Mouse (Mus musculus): Measurements from ENCODE around the gene Crlf1. TPM values are rescaled to one million over a fixed set of nuclear protein-coding genes. Genes with fewer than 3 reads are reported as not detected.

Gene Crlf1
- 1 to 10 TPM; 2.5 to 3.2 TPM for total RNA-seq (2021)
- long read RNA-seq, experiment 1, partial matches to known transcripts, result 0 of 1 reads
- long read RNA-seq, experiment 1, other reads (novel, unspliced or antisense), result 1 of 1 reads
- long read RNA-seq, experiment 2, partial matches to known transcripts, result 0 of 3 reads
- long read RNA-seq, experiment 2, other reads (novel, unspliced or antisense), result 2 of 3 reads

GRCm38 (mm10) chr8:70492664-70493640, at the start of gene Crlf1:
Gene Crlf1 (plus strand): TSS chr8:70493158.
- DNase-seq, result peak; percentile 51
- Histone ChIP-seq H3K4me3 (peak within 1 kb of the TSS; percentile 76), H3K27ac (peak within 1 kb of the TSS; percentile 31; the same call in 1 of the 2 replicates)
- intact Hi-C loops (cut with DNase I), result loop anchor here (2.0 kb wide), 1 partner anchor 78 kb away; no protein-coding TSS in a partner anchor
- no peak for TF ChIP-seq CTCF (IDR thresholded peaks at IDR 0.05)

- no peak for DNase-seq
- no peak overlapping the region for H3K4me3 ChIP-seq
- H3K27ac ChIP-seq, result no peak overlapping the region
- TF ChIP-seq CTCF (IDR thresholded peaks at IDR 0.05), result no peak
- intact Hi-C loops (cut with DNase I), result no loop called here
Observed at GRCm38 (mm10) chr8:70443326-70443725, 49.6 kb upstream of the Crlf1 start.

DNA sequence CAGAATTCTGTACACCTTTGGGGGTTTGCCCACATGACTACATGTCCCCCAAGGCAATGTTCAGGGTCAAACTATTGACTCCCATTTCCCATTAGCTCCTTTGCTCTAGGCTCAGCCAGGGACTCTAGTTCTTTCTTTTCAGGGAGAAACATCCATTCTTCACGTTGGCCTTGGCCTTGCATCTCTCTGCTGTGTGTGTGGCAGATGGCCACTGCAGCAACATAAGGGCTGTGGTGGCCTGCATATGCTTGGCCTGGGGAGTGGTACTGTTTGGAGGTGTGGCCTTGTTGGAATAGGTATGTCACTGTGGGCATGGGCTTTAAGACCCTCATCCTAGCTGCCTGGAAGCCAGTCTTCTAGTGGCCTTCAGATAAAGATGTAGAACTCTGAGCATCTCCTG, 47.0 kb upstream of the Crlf1 start:
- DNase-seq, result no peak
- intact Hi-C loops (cut with DNase I), result no loop called here
- no peak overlapping the region for H3K4me3 ChIP-seq
- no peak overlapping the region for H3K27ac ChIP-seq
- TF ChIP-seq CTCF (IDR thresholded peaks at IDR 0.05), result no peak

DNA sequence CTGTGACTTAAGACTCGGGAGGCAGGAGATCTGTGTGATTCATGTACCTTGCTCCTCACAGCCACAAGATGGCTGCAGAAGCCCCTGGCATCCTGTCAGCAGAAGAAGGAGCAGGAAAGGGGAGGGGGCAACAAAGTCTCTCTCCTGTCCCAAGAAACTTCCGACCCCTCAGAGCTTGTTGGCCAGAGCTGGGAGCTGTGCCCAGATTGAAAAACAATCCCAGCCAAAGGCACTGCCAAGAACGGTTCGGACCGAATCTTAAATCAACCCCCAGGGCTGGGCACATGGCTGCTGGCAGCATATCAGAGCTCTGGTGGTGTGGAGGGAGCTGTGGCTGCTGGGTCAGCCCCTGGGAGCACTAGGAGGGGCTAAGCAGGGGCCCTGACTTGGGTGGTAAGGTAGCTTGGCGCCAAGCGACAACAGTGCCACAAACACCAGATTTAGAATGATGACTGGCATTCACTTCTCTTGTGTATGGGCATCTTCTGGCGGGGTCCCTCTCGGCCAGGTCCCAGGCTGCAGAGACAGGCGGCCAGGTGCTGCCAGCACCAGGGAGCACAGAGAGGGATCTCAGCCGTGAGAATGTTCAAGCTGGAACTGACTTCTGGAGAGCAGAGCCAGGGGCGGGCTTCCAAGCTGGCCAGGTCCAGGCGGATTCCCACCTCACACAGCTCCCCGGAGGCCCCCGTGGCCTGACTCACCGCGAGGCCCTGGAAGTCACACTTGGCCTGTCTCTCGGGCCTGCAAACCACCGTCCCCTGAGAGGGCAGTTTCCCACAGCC, 45.1 kb upstream of the Crlf1 start:
- intact Hi-C loops (cut with DNase I), result no loop called here
- peak overlapping the region; percentile 24 for H3K4me3 ChIP-seq
- DNase-seq, result peak; percentile 83
- peak overlapping the region; percentile 60 for H3K27ac ChIP-seq
- peak; percentile 31; the same call in 1 of the 2 replicates for TF ChIP-seq CTCF (IDR thresholded peaks at IDR 0.05)

- no peak for DNase-seq
- intact Hi-C loops (cut with DNase I), result no loop called here
- Histone ChIP-seq H3K27ac (no peak overlapping the region), H3K4me3 (no peak overlapping the region)
- TF ChIP-seq CTCF (IDR thresholded peaks at IDR 0.05), result no peak
Observed at GRCm38 (mm10) chr8:70452196-70452966, 40.6 kb upstream of the Crlf1 start.

DNA sequence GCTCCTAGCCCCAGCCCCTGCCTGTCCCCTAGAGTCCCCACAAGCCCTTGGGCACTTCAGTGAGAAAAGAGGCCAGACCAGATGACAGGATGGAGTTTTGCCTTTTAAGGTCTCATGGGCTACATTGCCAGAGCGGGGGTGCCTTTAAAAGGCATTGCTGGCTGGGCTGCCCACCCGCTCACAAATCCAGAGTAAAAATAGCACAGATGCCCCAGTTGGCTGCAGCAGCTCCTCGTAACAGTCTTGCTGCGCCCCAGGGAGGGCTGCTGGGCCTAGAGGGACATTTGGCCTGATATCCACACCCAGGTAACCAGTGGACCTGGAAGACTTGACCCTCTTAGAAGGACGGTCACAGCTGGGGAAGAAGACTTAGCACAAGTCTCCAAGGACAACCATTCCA, 39.1 kb upstream of the Crlf1 start:
- TF ChIP-seq CTCF (IDR thresholded peaks at IDR 0.05), result no peak
- intact Hi-C loops (cut with DNase I), result no loop called here
- peak overlapping the region; percentile 26; the same call in 1 of the 2 replicates for H3K4me3 ChIP-seq
- DNase-seq, result peak; percentile 64
- peak overlapping the region; percentile 85 for H3K27ac ChIP-seq

GRCm38 (mm10) chr8:70456996-70457395, 36.0 kb upstream of the Crlf1 start:
- intact Hi-C loops (cut with DNase I), result no loop called here
- H3K27ac ChIP-seq, result no peak overlapping the region
- DNase-seq, result no peak
- H3K4me3 ChIP-seq, result no peak overlapping the region
- no peak for TF ChIP-seq CTCF (IDR thresholded peaks at IDR 0.05)

- intact Hi-C loops (cut with DNase I), result no loop called here
- DNase-seq, result no peak
- TF ChIP-seq CTCF (IDR thresholded peaks at IDR 0.05), result no peak
- no peak overlapping the region for H3K27ac ChIP-seq
- no peak overlapping the region for H3K4me3 ChIP-seq
Observed at GRCm38 (mm10) chr8:70457882-70458281, 35.1 kb upstream of the Crlf1 start.

- H3K27ac ChIP-seq, result no peak overlapping the region
- H3K4me3 ChIP-seq, result no peak overlapping the region
- no peak for TF ChIP-seq CTCF (IDR thresholded peaks at IDR 0.05)
- no peak for DNase-seq
- intact Hi-C loops (cut with DNase I), result no loop called here
Observed at GRCm38 (mm10) chr8:70458462-70458861, 34.5 kb upstream of the Crlf1 start.

- TF ChIP-seq CTCF (IDR thresholded peaks at IDR 0.05), result peak; percentile 18; the same call in 1 of the 2 replicates
- intact Hi-C loops (cut with DNase I), result no loop called here
- no peak overlapping the region for H3K4me3 ChIP-seq
- H3K27ac ChIP-seq, result 0 out of 2 replicates have a peak overlapping the region, but pooled peaks have one; percentile 29
- DNase-seq, result no peak
Observed at GRCm38 (mm10) chr8:70459636-70460035, 33.3 kb upstream of the Crlf1 start.

- peak overlapping the region; percentile 29 for H3K27ac ChIP-seq
- TF ChIP-seq CTCF (IDR thresholded peaks at IDR 0.05), result no peak
- intact Hi-C loops (cut with DNase I), result no loop called here
Observed at GRCm38 (mm10) chr8:70460199-70460598, 32.8 kb upstream of the Crlf1 start.

DNA sequence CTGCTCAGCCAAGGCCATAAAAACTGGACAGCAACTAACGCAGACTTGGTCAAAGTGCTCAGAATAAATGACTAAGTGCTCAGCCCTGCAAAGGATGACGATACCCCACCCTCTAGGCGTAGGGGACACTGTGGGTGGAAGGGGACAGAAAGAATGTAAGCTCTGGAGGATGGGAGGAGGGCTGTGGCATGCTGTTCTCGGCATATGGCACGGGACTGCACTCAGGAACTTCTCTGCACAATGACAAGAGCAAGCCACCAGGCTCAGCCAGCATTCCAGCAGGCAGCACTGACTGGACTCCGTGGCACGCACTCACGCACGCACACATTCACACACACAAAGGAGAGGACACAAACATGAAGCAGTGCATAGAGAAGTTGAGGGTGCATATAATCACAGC, 32.4 kb upstream of the Crlf1 start:
- Histone ChIP-seq H3K27ac (peak overlapping the region; percentile 29), H3K4me3 (no peak overlapping the region)
- intact Hi-C loops (cut with DNase I), result no loop called here
- DNase-seq, result no peak
- no peak for TF ChIP-seq CTCF (IDR thresholded peaks at IDR 0.05)

More at GRCm38 (mm10) chr8:70460199-70460598, 32.8 kb upstream of the Crlf1 start:
- no peak for DNase-seq
- H3K4me3 ChIP-seq, result no peak overlapping the region

Measured in gastrocnemius, adult 2 months (tissue).